Comparison of ENCODE assay signal across 10 mouse cellular contexts in genomic region chr7:49521976-49522375, GRCm38 (mm10).
DNase-seq lines count a peak whose midpoint lies in the region; ATAC-seq and TF ChIP-seq lines count a peak whose summit lies in the region.
"Had no signal": no experiment of that assay in that cellular context is flagged by ENCODE, and none has a peak within 500 bp of the region (broad histone marks: within the 10 kb centered on the region; RNA-seq: fewer than 3 reads in every experiment).

No protein-coding gene starts in this region.

- H3K4me3 ChIP-seq in layer of hippocampus, adult 2 months, result peak overlapping the region; percentile 50; the same call in 1 of the 2 replicates
- H3K4me3 ChIP-seq in forebrain, embryonic 14.5 days (ENCODE audit: low read depth, low read length), result peak overlapping the region; percentile 22; the same call in 1 of the 2 replicates
- peak overlapping the region; percentile 39 for H3K4me3 ChIP-seq in limb, embryonic 15.5 days
- H3K4me3 ChIP-seq in neural tube, embryonic 13.5 days, result peak overlapping the region; percentile 22

- no peak for DNase-seq in layer of hippocampus, adult 2 months (ENCODE audit: low spot score in 2 of 2)
- no peak for DNase-seq in layer of hippocampus, adult 9-10 months (ENCODE audit: low spot score)
- no peak for DNase-seq in forebrain, embryonic 14.5 days (ENCODE audit: low spot score)
- no peak for DNase-seq in right cerebral cortex, postnatal 36 days (ENCODE audit: low spot score in 2 of 2)
- no peak for DNase-seq in urinary bladder, postnatal 4 days (ENCODE audit: low spot score in 2 of 2)
- no peak for DNase-seq in gastrocnemius, adult 18-20 months (ENCODE audit: low spot score)
- DNase-seq: cerebellum, adult 11-12 months had no signal

- no peak overlapping the region for H3K9ac ChIP-seq in forebrain, embryonic 14.5 days (ENCODE audit: low read length)
- H3K9ac ChIP-seq in limb, embryonic 15.5 days, result no peak overlapping the region
- peak overlapping the region; percentile 31; the same call in 1 of the 2 replicates for H3K9ac ChIP-seq in neural tube, embryonic 13.5 days

- H3K9me3 ChIP-seq in forebrain, embryonic 14.5 days (replicated peaks; ENCODE audit: control insufficient read depth, low read length), result no peaks in the 10 kb centered on the region
- H3K9me3 ChIP-seq in limb, embryonic 15.5 days, result no peaks in the 10 kb centered on the region
- no peaks in the 10 kb centered on the region for H3K9me3 ChIP-seq in neural tube, embryonic 13.5 days

- peaks cover 4% of the 10 kb centered on the region; the same call in 1 of the 2 replicates for H3K27me3 ChIP-seq in forebrain, embryonic 14.5 days (replicated peaks; ENCODE audit: control insufficient read depth, insufficient read depth, low read length)
- no peaks in the 10 kb centered on the region for H3K27me3 ChIP-seq in limb, embryonic 15.5 days
- no peaks in the 10 kb centered on the region for H3K27me3 ChIP-seq in neural tube, embryonic 13.5 days

- no peak for TF ChIP-seq CTCF in layer of hippocampus, adult 2 months (conservative IDR thresholded peaks at IDR 0.05)

- peak overlapping the region; percentile 73; the same call in 1 of the 2 replicates for H3K27ac ChIP-seq in layer of hippocampus, adult 2 months
- H3K27ac ChIP-seq in forebrain, embryonic 14.5 days (ENCODE audit: low read depth, low read length), result no peak overlapping the region
- H3K27ac ChIP-seq in limb, embryonic 15.5 days, result no peak overlapping the region
- no peak overlapping the region for H3K27ac ChIP-seq in neural tube, embryonic 13.5 days (replicated peaks)

- H3K36me3 ChIP-seq in forebrain, embryonic 14.5 days (ENCODE audit: control insufficient read depth, insufficient read depth, low read length), result no peaks in the 10 kb centered on the region
- H3K36me3 ChIP-seq in limb, embryonic 15.5 days, result no peaks in the 10 kb centered on the region
- no peaks in the 10 kb centered on the region for H3K36me3 ChIP-seq in neural tube, embryonic 13.5 days

- peak overlapping the region; percentile 56 for H3K4me2 ChIP-seq in forebrain, embryonic 14.5 days (ENCODE audit: low read length)
- peak overlapping the region; percentile 51 for H3K4me2 ChIP-seq in limb, embryonic 15.5 days
- H3K4me2 ChIP-seq in neural tube, embryonic 13.5 days, result peak overlapping the region; percentile 49

- ATAC-seq in forebrain, embryonic 14.5 days, result peak; percentile 33; the same call in 1 of the 2 replicates
- no peak for ATAC-seq in limb, embryonic 15.5 days (ENCODE audit: insufficient number of reproducible peaks, low FRiP score, low TSS enrichment, low read depth)
- 0 out of 2 replicates have a peak, but pooled peaks have one; percentile 30 for ATAC-seq in neural tube, embryonic 13.5 days (ENCODE audit: low read depth)
- ATAC-seq: inflammation-experienced regulatory T-cells, adult 6 months had no signal

- 4% methylated on average over 9 of the region's 9 CpGs for WGBS in forebrain, embryonic 14.5 days
- 2% methylated on average over 9 of the region's 9 CpGs for WGBS in limb, embryonic 15.5 days
- 6% methylated on average over 9 of the region's 9 CpGs for WGBS in neural tube, embryonic 13.5 days

- peaks cover 10% of the 10 kb centered on the region for H3K4me1 ChIP-seq in forebrain, embryonic 14.5 days (ENCODE audit: control insufficient read depth, insufficient read depth, low read length)
- H3K4me1 ChIP-seq in limb, embryonic 15.5 days, result peaks cover 41% of the 10 kb centered on the region
- H3K4me1 ChIP-seq in neural tube, embryonic 13.5 days (replicated peaks), result peaks cover 36% of the 10 kb centered on the region
